Mouse (Mus musculus): ENCODE results near the gene Hap1. TPM values are rescaled to one million over a fixed set of nuclear protein-coding genes. Genes with fewer than 3 reads are reported as not detected.

Gene Hap1
- polyA plus RNA-seq, 1 experiment from 2014 or later, result 19.6 TPM

GRCm38 (mm10) chr11:100396886-100397599 is 41.1 kb upstream of the Hap1 start:
- no peaks in the 10 kb centered on the region for H3K36me3 ChIP-seq
- peak overlapping the region; percentile 94 for H3K27ac ChIP-seq
- peak; percentile 38 for ATAC-seq (replicated peaks; ENCODE audit: low FRiP score)
- no peaks in the 10 kb centered on the region for H3K9me3 ChIP-seq (replicated peaks)
- H3K9ac ChIP-seq, result peak overlapping the region; percentile 73
- H3K4me1 ChIP-seq, result peaks cover 66% of the 10 kb centered on the region
- H3K27me3 ChIP-seq, result no peaks in the 10 kb centered on the region
- peak overlapping the region; percentile 70 for H3K4me2 ChIP-seq
- 1% methylated on average over 42 of the region's 42 CpGs for WGBS
- peak overlapping the region; percentile 74 for H3K4me3 ChIP-seq (replicated peaks)

GRCm38 (mm10) chr11:100395861-100396631 is 40.1 kb upstream of the Hap1 start:
- H3K4me3 ChIP-seq (replicated peaks), result peak overlapping the region; percentile 74
- H3K4me2 ChIP-seq, result peak overlapping the region; percentile 70
- peak overlapping the region; percentile 73 for H3K9ac ChIP-seq
- whole genome bisulfite sequencing, result 31% methylated on average over 17 of the region's 17 CpGs
- peak overlapping the region; percentile 94 for H3K27ac ChIP-seq
- no peaks in the 10 kb centered on the region for H3K9me3 ChIP-seq (replicated peaks)
- no peaks in the 10 kb centered on the region for H3K36me3 ChIP-seq
- no peak for ATAC-seq (replicated peaks; ENCODE audit: low FRiP score)
- H3K4me1 ChIP-seq, result peaks cover 74% of the 10 kb centered on the region
- H3K27me3 ChIP-seq, result no peaks in the 10 kb centered on the region

GRCm38 (mm10) chr11:100395200-100395599 is 39.3 kb upstream of the Hap1 start:
- 7% methylated on average over 11 of the region's 11 CpGs for WGBS
- peak; percentile 4; the same call in 1 of the 2 replicates for ATAC-seq (replicated peaks; ENCODE audit: low FRiP score)

GRCm38 (mm10) chr11:100394353-100395074 is 38.6 kb upstream of the Hap1 start:
- Histone ChIP-seq H3K9me3 (replicated peaks) (no peaks in the 10 kb centered on the region), H3K4me3 (replicated peaks) (peak overlapping the region; percentile 74), H3K27me3 (no peaks in the 10 kb centered on the region), H3K36me3 (no peaks in the 10 kb centered on the region), H3K4me2 (peak overlapping the region; percentile 70), H3K9ac (peak overlapping the region; percentile 10; the same call in 1 of the 2 replicates), H3K27ac (peak overlapping the region; percentile 94), H3K4me1 (peaks cover 88% of the 10 kb centered on the region)
- no peak for ATAC-seq (replicated peaks; ENCODE audit: low FRiP score)
- WGBS, result 45% methylated on average over 5 of the region's 5 CpGs

More at GRCm38 (mm10) chr11:100395200-100395599, 39.3 kb upstream of the Hap1 start:
- H3K27me3 ChIP-seq, result no peaks in the 10 kb centered on the region
- H3K9ac ChIP-seq, result peak overlapping the region; percentile 10; the same call in 1 of the 2 replicates
- H3K4me1 ChIP-seq, result peaks cover 82% of the 10 kb centered on the region
- peak overlapping the region; percentile 74 for H3K4me3 ChIP-seq (replicated peaks)
- H3K9me3 ChIP-seq (replicated peaks), result no peaks in the 10 kb centered on the region
- peak overlapping the region; percentile 70 for H3K4me2 ChIP-seq
- H3K36me3 ChIP-seq, result no peaks in the 10 kb centered on the region
- peak overlapping the region; percentile 94 for H3K27ac ChIP-seq

- Histone ChIP-seq H3K27me3 (no peaks in the 10 kb centered on the region), H3K4me3 (replicated peaks) (no peak overlapping the region), H3K27ac (no peak overlapping the region), H3K4me1 (peaks cover 91% of the 10 kb centered on the region), H3K4me2 (no peak overlapping the region), H3K36me3 (no peaks in the 10 kb centered on the region), H3K9ac (no peak overlapping the region), H3K9me3 (replicated peaks) (no peaks in the 10 kb centered on the region)
- WGBS, result 48% methylated on average over 7 of the region's 7 CpGs
- ATAC-seq (replicated peaks; ENCODE audit: low FRiP score), result no peak
Measured at GRCm38 (mm10) chr11:100393733-100394132, 37.8 kb upstream of the Hap1 start.

- Histone ChIP-seq H3K9me3 (replicated peaks) (no peaks in the 10 kb centered on the region), H3K4me3 (replicated peaks) (no peak overlapping the region), H3K27ac (no peak overlapping the region), H3K27me3 (no peaks in the 10 kb centered on the region), H3K9ac (no peak overlapping the region), H3K4me2 (no peak overlapping the region), H3K4me1 (peaks cover 94% of the 10 kb centered on the region), H3K36me3 (no peaks in the 10 kb centered on the region)
- no peak for ATAC-seq (replicated peaks; ENCODE audit: low FRiP score)
- 77% methylated on average over 5 of the region's 5 CpGs for WGBS
Measured at GRCm38 (mm10) chr11:100392958-100393357, 37.0 kb upstream of the Hap1 start.

GRCm38 (mm10) chr11:100391884-100392345 is 36.0 kb upstream of the Hap1 start:
- peaks cover 100% of the 10 kb centered on the region for H3K4me1 ChIP-seq
- 89% methylated on average over 7 of the region's 7 CpGs for WGBS
- no peaks in the 10 kb centered on the region for H3K36me3 ChIP-seq
- H3K9me3 ChIP-seq (replicated peaks), result no peaks in the 10 kb centered on the region
- peak overlapping the region; percentile 76 for H3K27ac ChIP-seq
- no peak for ATAC-seq (replicated peaks; ENCODE audit: low FRiP score)
- no peak overlapping the region for H3K9ac ChIP-seq
- no peaks in the 10 kb centered on the region for H3K27me3 ChIP-seq
- H3K4me2 ChIP-seq, result peak overlapping the region; percentile 36; the same call in 1 of the 2 replicates
- no peak overlapping the region for H3K4me3 ChIP-seq (replicated peaks)

- Histone ChIP-seq H3K9ac (no peak overlapping the region), H3K36me3 (peaks cover under 1% of the 10 kb centered on the region; the same call in 1 of the 2 replicates), H3K4me3 (replicated peaks) (no peak overlapping the region), H3K27me3 (no peaks in the 10 kb centered on the region), H3K4me1 (peaks cover 100% of the 10 kb centered on the region), H3K9me3 (replicated peaks) (no peaks in the 10 kb centered on the region), H3K27ac (peak overlapping the region; percentile 76), H3K4me2 (peak overlapping the region; percentile 36)
- 40% methylated on average over 9 of the region's 9 CpGs for WGBS
- peak; percentile 63 for ATAC-seq (replicated peaks; ENCODE audit: low FRiP score)
Measured at GRCm38 (mm10) chr11:100391081-100391883, 35.4 kb upstream of the Hap1 start.

- Histone ChIP-seq H3K27ac (peak overlapping the region; percentile 76), H3K36me3 (peaks cover 13% of the 10 kb centered on the region), H3K4me2 (peak overlapping the region; percentile 36), H3K4me1 (peaks cover 97% of the 10 kb centered on the region), H3K9ac (no peak overlapping the region), H3K4me3 (replicated peaks) (0 out of 2 replicates have a peak overlapping the region, but pooled peaks have one; percentile 2), H3K27me3 (no peaks in the 10 kb centered on the region), H3K9me3 (replicated peaks) (no peaks in the 10 kb centered on the region)
- 39% methylated on average over 8 of the region's 8 CpGs for WGBS
- peak; percentile 13; the same call in 1 of the 2 replicates for ATAC-seq (replicated peaks; ENCODE audit: low FRiP score)
Measured at GRCm38 (mm10) chr11:100389931-100390445, 34.1 kb upstream of the Hap1 start.

- H3K9ac ChIP-seq, result no peak overlapping the region
- 64% methylated on average over 6 of the region's 6 CpGs for WGBS
- peaks cover 26% of the 10 kb centered on the region for H3K36me3 ChIP-seq
- no peaks in the 10 kb centered on the region for H3K9me3 ChIP-seq (replicated peaks)
- H3K27me3 ChIP-seq, result no peaks in the 10 kb centered on the region
- peak overlapping the region; percentile 89 for H3K27ac ChIP-seq
- H3K4me2 ChIP-seq, result peak overlapping the region; percentile 29
- peaks cover 83% of the 10 kb centered on the region for H3K4me1 ChIP-seq
- ATAC-seq (replicated peaks; ENCODE audit: low FRiP score), result no peak
- no peak overlapping the region for H3K4me3 ChIP-seq (replicated peaks)
Measured at GRCm38 (mm10) chr11:100388588-100388987, 32.7 kb upstream of the Hap1 start.

All from kidney, embryonic 15.5 days (tissue).